Mouse (Mus musculus) ZHBTc4 (cell line): ENCODE data around the gene Zfp148.
"Not testable (repeated sequence)": the region's sequence is repeated elsewhere in the genome, so short reads cannot be mapped to it uniquely, and the experiment has no call there.

Experiments used
- DNase-seq: peaks from one replicate; pipeline ENCODE4 v3.0.0-alpha.2; 2011; ENCODE audit warnings: low read depth, low spot score

Zfp148 gene

DNA sequence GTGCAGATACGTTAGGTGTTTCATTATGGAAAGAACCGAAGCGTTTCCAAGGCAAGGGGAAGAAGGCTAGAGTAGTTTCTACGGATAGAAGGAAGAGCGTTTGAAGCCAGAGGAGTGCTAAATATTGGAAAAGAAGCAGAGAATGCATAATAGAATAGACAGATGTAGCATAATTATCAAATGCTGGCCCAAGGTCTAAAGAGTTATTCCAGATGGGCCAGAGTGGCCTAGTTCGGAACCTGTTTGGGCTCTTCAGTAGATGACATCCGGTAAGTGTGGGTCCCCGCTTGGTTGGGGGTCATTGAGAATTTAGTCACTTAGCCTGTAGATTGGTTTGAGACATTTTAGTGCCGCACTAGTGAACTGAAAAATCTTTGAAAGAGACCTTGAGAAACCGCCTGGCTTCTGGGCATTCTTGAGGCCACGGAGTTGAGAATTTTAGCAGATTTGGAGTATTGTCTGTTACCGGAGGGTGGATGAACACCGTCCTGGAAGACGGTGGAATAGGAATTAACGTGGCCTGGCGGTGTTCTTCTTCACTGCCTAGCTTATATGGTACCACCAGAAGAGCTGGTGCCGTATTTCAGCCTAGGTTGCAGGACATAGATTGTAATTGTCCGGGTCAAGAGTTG, 1.1 kb downstream of the Zfp148 start:
- no peak for DNase-seq

- no peak for DNase-seq
These were observed 1.7 kb downstream of the Zfp148 start for GRCm38 (mm10) chr16:33382341-33382740.

DNA sequence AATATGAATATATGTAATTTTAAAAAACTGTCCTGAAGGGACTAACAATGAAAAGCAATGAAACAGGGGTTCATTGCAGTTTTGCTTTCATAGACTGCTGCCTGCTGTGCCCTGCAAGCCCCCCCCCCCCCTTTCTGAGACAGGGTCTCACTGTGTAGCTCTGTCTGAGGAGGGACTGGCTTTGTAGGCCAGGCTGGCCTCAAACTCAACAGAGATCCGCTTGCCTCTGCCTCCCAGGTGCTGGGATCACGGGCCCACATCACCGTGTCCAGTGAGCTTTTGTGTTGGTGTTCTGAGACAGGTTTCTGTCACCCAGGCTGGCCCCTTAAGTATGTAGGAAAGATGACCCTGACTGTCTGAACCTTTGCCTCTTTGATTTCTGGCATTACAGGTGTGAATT, 2.9 kb downstream of the Zfp148 start:
- no peak for DNase-seq

DNA sequence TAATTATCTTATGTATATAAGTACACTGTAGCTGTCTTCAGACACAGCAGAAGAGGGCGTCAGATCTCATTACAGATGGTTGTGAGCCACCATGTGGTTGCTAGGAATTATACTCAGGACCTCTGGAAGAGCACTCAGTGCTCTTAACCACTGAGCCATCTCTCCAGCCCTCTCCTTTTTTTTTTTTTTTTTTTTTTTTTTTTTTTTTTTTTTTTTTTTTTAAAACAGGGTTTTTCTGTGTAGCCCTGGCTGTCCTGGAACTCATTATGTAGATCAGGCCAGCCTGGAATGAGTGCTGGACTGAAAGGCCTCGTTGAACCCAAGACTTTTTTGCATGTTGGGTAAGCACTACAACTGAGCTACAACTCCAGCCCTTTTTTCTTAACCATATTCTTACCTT, 3.4 kb downstream of the Zfp148 start:
- DNase-seq = not testable (repeated sequence)

GRCm38 (mm10) chr16:33387013-33387412, 6.4 kb downstream of the Zfp148 start:
- peak; percentile 56 for DNase-seq

GRCm38 (mm10) chr16:33387420-33387819, 6.8 kb downstream of the Zfp148 start:
- no peak for DNase-seq

DNA sequence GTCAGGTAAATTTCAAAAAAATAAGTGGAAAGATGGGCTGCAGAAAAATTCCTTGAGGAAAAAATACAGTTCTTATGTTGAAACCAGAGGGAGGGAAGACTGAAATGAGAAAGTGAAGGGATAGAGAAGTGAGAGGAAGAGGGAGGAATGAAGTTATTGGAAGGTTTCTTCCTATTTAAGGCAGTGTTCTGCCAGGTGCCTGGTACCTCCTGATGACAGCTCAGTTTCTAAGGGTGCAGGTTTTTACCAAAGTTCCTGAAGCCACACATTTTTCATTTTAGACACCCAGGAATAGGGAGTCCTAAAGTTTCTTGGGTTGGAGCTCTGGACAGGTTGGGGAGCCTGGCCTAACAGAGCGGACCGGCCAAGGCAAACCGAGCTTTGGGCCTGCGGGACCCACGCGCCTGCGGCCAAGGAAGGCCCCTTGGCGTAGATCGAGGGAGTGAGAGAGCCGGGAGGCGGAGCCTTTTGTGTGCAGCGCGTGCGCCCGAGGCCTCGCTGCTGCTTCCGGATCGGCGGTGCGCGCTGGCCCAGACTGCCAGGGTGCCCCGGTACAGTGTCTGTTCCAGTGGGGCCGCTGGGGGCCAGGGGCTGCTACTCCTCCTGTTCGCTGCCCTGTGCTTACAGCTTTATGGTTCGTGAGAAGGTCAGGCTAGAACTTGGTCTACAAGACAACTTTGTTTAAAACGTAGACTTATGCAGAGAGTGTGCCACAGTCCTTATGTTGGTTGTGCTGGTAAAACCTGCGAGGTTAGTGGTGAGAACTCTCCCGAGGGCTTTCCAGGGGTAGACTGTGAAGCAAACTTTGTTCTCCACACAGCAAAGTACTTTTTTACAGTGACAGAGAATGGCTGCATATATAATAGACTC, 19.5 kb downstream of the Zfp148 start:
- peak; percentile 92 for DNase-seq

DNA sequence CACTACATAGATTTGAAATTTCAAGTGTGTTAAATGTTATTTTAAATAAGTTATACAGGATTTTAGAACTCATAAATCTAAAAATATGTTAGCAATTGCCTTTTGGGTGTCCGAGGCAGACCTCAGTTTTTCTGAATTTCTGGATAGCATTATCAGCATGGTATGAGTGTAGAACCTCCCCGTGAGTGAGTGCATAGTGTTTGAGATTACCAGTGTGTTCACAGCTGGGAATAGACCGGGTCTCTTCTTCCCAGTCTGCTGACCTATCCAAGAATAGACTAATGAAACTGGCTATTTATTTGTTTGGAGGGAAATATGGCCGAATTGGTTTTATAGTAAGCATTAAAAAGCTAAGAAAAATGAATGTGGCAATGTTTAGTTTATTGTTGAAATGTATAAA, 20.3 kb downstream of the Zfp148 start:
- no peak for DNase-seq

- no peak for DNase-seq
These were observed 22.6 kb downstream of the Zfp148 start for GRCm38 (mm10) chr16:33403258-33403657.

GRCm38 (mm10) chr16:33404055-33404454, 23.4 kb downstream of the Zfp148 start:
- DNase-seq = no peak

- no peak for DNase-seq
These were observed 24.9 kb downstream of the Zfp148 start for GRCm38 (mm10) chr16:33405487-33405886.

- DNase-seq = no peak
These were observed 29.5 kb downstream of the Zfp148 start for GRCm38 (mm10) chr16:33410151-33410550.

DNA sequence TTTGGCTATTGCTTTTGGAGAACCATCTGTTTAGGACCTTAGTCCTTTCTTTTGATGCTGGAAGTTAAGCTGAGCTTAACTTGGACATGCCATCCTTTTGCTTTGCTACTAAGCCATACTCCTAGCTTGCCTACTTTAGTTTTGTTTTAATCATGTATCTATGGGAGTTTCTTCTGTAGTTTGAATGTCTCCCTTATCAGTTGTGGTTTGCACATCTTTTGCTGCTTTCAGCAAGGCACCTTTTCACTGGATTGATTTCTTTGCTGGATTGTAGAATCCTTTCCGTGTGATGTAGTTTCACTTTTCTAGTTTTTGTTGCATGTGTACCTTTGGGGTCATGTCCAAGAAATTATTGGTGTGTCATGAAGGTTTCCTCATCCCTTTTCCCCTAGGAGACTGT, 30.0 kb downstream of the Zfp148 start:
- DNase-seq = no peak

- DNase-seq = no peak
These were observed 33.6 kb downstream of the Zfp148 start for GRCm38 (mm10) chr16:33414191-33414590.

DNA sequence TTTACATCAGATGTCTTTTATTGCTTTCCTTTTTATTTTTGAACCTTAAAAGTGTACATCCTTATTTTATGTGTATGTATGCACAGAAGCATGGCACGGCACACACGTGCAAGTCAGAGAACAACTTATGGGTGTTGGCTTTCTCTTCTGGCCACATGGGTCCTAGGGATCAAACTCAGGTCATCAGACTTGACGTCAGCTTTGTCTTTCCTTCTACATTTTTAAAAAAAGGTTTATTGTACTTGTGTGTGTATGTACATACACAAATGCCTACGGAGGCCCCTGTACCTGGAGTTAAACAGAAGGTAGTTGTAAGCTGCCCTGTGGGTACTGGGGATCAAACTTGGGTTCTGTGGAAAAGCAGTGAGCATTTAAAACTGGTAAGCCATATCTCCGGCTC, 35.0 kb downstream of the Zfp148 start:
- no peak for DNase-seq

DNA sequence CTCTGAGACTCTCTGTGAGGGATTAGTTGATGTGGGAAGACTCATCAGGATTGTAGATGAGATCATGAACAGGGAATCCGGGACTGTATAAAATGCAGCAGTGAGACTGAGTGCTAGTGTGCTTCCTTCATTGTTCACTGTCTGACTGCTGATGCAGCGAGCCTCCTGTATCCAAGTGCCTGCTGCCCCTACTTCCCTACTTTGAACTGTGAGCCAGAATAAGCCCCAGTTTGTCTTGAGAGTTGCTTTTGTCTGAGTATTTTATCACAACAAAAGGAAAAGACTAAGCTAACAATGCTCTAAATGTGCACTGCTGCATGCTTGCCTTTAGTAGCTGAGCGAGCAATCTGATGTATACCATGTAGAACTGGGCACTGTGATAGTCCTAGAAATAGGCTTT, 47.7 kb downstream of the Zfp148 start:
- peak; percentile 90 for DNase-seq

DNA sequence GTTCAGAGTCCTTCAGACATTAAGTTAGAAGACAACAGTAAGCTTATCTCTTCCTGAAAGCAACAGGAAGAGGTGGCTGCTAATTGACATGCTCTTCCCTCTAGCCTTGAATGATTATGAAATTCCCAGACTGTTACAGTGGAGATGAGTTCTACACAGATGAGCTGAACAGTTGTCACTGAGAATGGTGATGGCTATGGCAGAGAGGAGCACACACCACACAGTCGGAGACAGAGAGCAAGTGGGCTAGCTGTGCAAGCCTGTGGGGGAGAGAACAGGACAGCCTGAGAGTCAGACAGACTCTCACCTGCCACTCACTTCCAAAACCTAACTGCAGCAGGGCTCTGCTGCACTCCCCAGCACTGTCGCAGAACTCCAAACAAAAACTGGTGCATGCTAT, 51.0 kb downstream of the Zfp148 start:
- no peak for DNase-seq

GRCm38 (mm10) chr16:33441065-33441464, 60.4 kb downstream of the Zfp148 start:
- DNase-seq = no peak

DNA sequence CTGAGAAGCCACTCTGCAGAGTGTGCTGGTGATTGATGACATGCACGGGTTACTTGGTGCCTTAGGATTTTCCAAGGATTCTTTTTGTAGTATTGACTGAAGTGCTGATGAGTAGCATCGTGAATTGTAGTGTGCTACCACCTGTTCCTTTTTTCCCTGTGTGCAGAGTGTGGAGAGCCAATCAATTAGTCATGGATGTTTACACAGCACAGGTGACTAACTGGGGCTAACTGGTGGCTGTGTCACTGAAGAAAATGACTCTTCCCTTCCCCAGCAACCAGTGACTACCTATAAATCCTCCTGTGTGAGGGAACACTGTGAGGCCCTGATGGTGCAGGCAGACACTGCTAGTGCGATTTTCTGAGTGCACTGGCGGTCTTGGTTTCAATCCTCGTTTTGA, 66.2 kb downstream of the Zfp148 start:
- no peak for DNase-seq

DNA sequence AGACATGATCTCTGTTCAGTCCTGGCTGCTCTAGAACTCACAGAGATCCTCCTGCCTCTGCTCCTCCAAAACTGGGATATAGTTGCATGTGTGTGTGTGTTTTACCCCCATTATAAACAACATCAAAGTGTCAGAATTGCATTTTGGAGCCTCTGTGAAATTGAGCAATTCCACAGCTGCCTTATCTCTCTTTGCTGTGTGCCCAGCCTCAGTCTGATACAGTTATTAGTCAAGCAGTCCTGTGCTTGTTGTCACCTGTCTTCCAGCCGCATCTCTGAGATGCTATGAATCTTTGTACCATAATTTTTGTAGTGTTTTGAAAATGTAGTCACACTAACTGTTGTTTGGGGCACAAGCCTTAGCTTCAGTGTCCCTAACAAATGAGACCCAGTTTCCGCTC, 73.2 kb downstream of the Zfp148 start:
- DNase-seq = no peak

DNA sequence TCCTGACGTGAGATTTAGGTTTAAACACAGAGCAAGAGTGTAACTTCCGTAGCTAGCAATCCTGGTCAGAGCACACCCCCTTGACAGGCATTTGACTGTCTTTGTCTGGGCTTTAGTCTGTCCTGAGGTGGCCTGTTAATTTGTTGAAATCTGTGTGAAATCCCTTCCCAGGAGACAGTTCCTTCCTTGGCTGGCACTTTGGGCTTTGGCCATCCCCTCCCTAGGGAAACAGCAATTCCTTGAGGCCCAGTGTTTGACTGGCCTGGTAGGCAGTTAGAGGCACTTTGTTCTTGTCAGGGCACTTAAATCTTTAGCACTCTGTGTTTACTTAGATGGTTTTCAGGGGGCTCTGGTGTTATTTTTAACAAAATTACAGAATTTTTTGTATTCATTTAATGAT, 73.7 kb downstream of the Zfp148 start:
- no peak for DNase-seq

GRCm38 (mm10) chr16:33455263-33455910, 74.8 kb downstream of the Zfp148 start:
- no peak for DNase-seq

DNA sequence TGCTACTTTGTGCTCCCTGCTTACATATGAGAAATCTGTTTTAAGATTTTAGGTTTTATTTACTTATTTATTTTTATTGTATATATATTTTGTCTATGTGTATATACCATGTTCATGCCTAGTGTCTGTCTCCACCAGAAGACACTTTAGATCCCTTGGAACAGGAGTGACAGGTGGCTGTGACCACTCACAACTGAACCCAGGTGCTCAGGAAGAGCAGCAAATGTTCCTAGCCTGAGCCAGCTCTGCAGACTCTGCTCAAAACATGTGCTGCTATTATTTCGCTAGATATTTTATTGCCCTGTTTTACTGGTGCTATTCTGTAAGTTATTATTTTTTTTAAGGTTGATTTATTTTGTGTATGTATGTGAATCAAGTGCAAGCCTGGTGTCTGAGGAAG, 78.5 kb downstream of the Zfp148 start:
- no peak for DNase-seq
